Mouse (Mus musculus) cerebellum, adult 9-11 months (tissue): ENCODE results near the gene Lnx2.

Source experiments
- DNase-seq: peaks from one replicate; pipeline ENCODE4 v3.0.0; 2022

The Lnx2 gene

DNA sequence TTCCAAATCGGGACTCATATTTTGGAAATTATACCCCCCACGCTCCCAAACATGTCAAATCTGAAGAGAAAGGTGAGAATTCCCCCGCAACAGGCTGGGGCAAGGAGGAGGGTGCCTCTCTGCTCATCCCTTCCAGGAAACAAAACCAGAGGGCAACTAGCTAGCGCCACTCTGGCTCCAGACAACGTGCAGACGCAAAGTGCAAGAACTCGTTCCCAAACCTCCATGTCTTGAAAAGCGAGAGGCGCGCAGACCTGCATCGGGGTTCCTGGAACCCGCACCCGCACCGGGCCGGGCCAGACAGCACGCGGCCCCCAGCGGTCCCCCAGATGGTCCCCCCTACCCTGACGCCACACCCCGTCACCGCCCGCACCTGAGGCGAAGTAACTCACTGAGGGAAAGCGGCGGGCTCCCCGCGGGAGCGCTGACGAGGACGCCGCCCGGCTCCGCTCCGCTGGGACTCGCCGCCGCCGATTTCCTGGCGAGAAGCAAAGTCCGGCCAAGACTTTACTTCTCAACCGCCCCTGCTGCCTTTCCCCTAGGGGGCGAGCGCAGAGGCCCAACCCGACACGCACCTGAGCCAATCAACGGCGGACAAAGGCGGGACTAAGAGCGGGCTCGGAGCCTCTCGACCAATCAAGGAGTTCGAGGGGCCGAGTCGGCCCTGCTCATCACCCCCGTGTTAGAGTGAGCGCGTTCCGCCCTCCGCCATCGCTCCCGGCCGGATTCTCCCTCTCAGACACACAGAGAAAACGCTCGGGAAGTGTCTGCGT, at the start of gene Lnx2:
Gene Lnx2, minus strand, starts transcription at position 561 of the 773 bp plus-strand sequence.
- peak; percentile 98 for DNase-seq

DNA sequence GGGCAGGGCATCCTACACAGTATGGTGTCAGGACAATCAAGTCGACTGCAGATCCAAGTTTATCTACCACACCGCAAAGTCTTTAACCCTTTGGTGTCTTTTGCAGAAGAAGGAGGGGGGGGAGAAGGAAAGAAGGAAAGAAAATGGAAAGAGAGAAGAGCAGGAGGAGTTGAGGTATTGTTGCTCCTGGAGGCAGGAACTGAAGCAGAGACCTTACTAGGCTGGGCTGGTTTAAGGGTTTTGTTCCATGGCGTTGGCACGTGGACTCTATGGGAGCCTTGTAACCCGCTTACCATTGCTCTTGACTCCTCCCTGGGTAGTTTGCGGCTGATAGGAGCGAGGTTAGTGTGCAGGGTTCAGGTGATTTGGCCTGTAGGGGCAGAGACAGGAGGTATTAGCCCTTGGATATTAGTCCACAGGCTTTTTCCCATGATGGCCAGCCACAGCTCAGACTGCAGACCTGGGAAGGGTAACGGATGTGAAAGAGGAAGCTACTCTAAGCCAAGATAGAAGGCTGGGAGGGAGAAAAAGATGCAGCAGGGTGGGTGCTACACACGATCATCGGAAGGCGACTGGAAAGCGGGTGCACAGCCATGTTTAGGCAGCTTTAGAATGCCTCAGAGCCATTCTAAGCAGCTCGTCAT, 49.3 kb upstream of the Lnx2 start:
- DNase-seq, result no peak

DNA sequence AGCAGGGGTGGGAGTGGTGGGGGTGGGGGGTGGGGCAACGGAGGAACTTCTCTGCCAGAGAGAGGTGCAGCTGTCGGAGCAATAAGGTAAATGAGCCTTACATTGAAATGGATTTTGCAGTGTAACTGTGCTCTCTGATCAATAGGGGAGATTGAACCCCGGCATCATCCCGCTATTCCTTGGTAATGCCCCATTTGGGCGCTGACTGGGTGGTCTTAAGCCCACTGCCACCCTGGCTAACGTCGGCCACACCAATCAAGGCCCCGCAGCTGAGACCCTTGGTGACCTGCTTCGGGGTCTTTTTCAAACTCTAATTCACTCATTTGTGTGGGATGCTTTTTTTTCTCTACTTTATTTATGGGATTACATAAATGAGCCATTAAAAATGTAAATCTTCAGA, 48.4 kb upstream of the Lnx2 start:
- no peak for DNase-seq

DNA sequence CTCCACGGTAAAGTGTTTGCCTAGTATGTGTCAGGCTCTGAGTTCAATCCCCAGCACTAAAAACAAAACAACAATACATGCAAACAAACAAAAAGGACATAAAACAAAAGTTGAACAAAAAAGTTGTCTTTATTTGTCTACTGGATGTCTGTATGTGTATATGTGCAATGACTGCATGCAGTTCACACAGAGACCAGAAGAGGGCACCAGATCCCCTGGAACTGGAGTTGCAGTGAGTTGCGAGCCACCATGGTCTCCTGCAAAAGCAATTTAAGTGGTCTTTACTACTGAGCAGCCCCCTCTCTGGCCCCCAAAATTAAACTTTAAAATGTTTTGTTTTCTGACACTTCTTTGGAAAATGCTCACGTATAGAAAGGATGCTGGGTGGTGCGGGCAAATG, 44.8 kb upstream of the Lnx2 start:
- no peak for DNase-seq

DNA sequence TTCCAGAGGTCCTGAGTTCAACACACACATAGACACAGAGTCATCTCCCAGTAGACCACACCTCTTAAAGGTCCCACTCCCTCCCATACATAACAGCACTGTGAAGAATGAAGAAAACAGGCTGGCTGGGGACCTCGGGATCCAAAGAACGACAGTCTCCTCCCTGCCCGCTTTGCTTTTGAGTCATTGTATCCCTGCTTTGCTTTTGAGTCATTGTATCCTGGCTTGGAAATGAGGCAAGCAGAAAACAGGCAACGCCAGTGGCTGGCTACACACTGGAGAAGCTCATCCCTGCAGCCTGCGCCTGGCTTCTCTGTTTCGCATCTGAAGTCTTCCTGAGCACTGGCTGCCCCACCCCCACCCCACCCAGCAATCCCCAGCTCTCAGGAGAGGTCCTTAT, 40.6 kb upstream of the Lnx2 start:
- no peak for DNase-seq

DNA sequence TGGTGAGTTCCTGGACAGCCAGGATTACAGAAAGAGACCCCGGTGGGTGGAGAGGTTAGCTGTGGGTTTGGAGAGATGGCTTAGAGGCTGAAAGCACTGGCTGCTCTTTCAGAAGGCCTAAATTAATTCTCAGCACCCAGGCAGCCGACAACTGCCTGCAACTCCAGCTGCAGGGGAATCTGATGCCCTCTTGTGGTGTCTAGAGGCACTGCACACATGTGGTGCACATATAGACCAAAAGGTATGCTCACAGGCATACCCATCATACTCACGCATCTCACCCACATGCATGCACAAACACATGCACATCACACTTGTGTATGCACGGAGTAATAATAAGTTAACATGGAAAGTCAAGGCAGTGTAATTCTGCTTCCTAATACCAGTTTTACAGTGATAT, 39.2 kb upstream of the Lnx2 start:
- DNase-seq, result no peak

DNA sequence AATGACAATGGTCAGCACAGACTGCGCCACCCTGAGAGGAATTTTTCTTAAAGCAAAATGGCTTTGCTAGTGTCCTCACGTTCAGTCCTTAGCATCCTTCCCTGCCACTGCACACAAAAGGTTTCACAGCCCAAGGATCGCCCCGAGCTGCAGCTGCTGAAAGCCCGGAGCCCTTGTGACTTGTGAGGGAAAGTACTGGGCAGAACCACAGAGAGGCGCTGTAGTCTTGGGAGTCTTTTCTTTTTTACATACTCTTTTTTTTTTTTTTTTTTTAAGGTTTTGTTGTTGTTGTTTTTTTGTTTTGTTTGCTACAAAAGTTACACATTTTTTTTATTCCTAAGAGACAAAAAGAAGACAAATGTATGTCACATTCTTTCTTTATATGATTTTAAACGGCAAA, 38.4 kb upstream of the Lnx2 start:
- no peak for DNase-seq

DNA sequence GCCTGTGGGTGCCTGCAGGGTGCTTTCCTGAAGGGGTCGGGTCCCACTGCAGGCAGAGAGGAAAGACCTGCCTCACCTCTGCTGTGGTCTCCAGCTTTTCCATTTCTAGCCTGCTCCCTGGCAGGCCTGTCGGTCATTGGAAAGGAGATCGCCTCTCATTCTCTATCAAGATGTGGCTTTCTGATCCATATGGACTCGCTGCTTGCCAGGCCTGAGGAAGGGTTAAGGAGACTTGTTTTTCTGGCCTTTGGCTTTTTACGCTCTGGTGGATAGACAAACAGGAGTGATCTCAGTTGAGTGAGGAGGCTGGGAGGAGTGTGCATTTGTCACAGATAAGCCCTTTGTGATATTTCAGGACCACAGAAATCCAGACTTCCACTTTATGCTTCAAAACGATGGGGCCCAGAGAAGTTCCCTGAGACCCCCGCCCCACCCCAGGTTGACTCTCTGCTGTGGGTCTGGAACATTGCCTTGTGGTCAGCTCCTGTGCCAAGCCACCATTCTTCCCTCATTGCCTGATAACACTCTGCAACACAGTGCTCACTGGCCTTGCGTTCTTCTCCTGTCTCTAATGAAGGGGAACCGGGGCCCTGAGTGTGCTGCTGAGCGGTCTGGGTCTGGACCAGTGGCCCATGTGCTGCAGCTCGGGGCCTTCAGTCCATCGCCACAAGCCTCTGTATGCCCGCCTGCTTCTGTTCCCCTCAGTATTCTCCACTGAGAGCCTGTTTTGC, 32.6 kb upstream of the Lnx2 start:
- peak; percentile 43 for DNase-seq

DNA sequence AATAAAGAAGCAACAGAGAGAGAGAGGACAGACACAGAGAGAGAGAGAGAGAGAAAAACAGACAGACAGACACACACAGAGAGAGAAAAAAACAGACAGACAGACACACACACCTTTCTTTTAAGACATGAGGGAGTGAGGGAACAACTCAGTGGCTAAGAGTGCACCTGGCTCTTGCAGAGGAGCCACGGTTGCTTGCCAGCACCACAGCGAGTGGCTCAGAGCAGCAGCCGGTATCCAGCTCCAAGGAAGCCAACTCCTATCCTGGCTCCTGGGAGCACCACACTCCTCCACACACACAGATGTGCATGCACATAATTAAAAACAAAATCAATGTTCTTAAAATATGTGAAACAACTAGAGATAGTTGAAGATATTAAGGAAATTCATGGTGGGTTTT, 30.9 kb upstream of the Lnx2 start:
- peak; percentile 70 for DNase-seq

DNA sequence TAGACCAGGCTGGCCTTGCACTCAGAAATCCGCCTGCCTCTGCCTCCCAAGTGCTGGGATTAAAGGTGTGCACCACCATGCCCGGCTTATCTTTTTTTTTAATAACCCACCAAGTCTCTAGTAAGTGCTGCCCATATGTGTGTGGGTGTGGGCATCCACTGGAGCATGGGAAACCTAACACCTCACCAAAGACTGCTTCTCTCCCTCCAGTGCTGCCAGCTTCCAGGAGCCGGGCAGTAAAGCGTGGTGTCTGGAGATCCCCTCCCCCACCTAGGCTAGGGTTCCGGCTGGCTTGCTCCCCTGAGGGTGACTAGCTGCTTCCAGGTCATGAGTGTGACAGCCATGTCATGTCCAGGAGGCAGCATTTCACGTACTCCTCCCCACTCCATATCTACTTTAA, 25.9 kb upstream of the Lnx2 start:
- DNase-seq, result no peak

DNA sequence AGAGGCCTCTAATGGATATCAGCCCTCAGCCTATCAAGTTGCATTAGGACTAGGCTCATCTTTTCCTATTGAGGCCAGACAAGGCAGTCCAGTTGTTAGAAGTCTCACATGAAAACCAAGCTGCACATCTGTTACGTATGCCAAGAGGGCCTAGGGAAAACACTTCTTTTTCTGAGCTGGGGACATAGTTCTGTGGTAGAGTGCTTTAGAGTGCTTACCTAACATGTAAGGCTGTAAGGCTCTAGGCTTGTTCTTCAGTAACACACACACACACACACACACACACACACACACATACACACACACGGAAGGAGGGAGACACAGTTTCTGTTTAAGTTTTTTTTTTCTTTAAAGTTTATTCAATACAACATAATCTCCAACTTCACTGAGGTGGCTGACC, 23.8 kb upstream of the Lnx2 start:
- no peak for DNase-seq

DNA sequence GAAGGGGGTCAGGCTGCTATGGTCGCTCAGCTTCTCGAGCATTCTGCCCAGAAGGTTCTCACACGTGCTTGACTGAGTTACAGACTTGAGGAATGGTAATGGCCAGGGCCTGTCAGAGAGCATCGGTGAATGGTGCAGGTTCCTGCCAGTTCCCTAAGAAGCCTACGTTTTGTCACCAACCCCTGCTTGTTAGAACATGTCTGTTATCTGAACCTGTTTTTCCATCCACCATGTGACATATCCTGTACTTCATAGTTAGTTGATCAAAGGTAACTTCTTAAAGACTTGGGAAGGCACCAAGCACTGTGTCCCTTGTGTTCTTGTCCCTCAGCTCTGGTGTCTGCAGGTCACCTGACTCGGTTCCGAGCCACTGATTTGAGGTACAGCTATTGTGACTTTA, 22.3 kb upstream of the Lnx2 start:
- DNase-seq, result no peak

DNA sequence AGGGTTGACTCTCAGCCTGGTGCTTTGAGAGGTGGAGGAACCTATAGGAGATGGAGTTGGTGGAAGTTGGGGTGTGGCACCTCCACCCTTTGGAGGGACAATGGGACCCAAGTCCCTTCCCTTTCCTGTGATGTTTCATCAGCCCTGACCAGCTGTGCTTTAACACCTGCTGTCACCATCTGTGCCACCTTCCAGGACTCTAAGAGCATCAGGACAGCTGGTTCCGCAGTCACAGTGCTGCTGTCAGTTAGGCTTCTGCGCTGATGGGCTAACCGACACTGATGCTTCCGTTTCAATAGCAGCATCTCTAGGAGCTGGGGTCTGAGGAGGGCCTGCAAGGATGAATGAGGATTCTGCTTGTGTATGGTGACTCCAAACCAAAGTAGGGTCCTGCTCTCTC, 20.2 kb upstream of the Lnx2 start:
- no peak for DNase-seq

DNA sequence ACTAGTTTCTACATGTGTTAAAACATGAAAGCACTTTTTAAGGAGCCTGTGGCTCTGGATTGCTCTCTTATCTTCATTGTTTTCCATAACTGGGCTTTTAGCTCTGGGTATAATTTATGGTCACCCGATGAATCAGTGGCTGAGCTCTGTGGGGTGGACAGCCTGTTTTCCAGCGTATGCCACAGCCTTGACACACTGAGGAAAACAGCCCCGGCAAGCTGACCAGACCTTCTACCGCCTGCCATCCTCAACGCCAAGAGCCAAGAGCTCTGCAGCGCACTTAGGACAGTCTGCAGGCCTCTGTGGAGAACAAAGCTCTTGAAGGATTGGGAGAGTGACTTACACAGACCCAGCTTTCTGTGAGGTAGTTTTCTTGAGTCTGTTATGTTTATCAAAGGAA, 17.9 kb upstream of the Lnx2 start:
- DNase-seq, result peak; percentile 35

DNA sequence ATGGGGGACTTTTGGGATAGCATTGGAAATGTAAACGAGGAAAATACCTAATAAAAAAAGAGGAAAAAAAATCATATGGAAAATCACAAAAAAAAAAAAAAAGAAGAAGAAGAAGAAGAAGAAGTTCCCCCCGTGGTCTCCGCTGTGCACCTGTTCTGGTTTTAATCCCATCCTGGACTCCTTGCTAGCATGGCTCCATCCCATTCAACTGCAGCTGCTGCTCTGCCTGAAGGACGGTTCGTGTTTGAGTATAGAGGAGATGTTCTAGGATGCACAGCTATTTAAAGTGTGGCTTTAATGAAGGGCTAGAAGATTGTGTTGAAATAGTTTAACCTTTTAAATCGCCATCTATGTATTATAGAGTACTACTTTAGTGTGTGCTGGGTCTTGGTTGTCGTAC, 16.1 kb upstream of the Lnx2 start:
- no peak for DNase-seq

DNA sequence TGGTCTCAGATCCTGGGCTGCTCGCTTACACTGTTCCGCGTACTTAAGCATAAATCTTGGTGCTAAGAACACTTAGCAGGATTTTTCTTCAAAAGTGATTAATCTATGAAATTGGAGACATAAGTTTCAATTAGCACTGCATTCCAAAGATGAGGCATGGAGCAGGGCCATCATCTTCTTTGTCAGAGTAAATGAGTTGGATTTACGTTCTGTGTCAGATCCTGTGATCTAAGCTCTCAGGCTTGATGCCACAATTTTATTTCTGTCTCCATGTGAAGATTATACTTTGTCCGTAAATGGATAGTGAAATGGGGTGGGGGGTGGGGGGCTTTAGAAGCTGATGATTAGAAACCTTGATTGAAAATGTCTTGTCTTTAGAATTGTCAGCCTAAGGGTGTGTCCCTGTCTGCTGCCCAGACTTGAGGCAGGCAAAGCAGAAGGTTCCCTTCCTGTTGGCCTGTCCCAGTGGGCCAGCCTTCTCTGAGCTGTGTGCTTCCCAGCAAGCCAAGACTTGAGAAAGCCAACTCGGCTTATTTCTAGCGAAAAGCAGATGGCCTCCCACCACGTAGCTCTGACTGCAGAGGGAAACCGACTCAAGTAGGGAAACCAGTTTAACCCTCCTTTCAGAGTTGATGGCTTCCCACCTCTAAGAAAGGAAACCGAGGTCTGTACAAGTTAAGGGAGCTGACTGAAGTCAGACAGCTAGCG, 14.0 kb upstream of the Lnx2 start:
- DNase-seq, result peak; percentile 91

DNA sequence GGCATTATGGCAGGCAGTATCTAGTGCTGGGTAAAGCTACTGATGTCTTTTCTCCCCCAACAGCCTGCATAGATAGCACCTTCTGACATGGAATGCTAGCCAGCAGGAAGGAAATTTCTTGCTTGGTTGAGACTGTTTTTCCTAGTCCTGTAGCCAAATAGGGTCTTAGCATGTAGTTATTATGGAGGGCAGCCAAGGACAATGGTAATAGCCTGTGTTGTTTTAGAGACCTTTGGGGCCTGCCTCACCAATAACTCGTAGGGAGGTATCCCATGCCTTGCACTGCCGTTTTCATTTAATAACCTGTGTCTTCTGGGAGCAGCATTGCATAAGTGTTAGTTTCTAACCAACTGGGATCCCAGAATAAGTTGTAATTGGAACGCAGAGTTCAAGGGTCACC, 13.4 kb upstream of the Lnx2 start:
- peak; percentile 35 for DNase-seq

DNA sequence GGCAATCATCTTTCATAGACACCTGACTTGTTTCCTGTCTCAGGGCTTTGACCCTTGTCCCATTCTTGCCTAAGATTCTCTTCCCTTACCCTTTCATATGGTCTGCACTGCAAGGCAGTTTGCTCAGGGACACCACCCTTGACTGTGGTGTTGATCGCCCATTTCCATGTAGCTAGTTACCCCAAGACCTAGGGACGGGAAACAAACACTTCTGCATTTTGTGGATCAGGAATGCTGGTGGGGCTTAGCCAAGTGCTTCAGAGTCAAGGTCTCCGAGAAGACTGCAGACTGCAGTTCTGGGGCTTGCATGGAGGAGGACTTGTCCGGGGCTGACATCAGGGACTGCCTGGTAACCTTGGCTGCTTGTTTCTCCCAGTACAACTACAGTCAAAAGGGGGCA, 10.4 kb upstream of the Lnx2 start:
- DNase-seq, result peak; percentile 36

DNA sequence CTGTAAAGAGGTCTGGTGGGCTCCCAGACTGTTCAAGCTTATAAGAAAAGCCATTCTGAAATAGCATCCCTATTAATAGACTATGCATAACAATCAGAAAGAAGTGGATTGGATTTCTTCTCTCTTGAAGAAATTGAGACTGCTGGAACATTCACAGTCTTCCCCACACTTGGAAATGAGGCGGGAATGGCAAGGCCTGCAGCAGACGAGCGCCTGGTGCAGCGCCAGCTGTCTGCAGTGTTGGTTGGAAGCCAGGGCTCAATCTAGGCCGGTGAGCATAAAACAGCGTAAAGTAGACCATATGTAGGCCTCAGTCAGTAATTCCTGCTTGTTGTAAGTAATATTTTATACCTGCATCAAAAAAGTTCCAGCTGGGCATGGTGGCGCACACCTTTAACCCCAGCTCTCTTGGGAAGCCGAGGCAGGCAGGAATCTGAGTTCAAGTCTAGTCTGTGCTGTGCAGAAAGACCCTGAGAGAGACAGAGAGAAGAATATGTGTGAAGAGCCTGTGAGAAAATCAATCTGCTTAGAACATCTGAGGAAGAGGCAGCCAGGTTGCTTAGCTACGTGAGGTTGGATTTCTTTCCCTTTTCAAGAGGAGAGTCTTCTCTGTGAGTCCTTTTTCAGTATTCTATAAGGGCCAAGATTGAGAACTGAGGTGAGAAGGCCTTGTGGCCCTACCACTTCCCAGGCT, 9.0 kb upstream of the Lnx2 start:
- peak; percentile 90 for DNase-seq

DNA sequence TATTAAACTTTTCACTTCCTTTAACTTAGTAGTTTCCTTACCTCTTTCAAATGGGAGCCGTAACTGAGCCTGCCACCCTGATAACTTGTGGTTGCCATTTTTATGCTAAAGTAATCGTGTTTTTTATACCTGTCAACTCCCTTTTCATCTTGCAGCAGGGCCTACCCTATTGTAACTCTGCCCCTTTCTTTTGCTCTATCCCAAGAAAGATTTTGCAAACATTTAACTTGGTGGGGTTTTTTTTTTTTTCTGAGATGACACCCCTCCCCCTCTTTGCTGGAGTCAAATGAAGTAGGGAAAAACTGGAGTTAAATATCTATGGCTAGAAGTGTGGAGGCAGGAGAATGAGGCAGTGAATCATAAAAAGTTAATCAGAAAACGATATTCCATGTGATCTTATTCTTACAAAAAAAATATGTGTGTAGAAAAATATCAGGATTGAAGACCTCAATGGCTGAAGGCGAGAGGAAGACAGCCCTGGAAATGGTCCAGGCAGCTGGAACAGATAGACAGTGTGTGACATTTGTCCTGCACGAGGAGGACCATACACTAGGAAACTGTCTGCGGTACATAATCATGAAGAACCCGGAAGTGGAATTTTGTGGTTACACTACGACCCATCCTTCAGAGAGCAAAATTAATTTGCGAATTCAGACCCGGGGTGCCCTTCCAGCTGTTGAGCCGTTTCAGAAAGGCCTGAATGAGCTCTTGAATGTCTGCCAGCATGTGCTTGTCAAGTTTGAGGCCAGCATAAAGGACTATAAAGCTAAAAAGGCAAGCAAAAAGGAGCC, 1.9 kb upstream of the Lnx2 start:
- DNase-seq, result peak; percentile 59

DNA sequence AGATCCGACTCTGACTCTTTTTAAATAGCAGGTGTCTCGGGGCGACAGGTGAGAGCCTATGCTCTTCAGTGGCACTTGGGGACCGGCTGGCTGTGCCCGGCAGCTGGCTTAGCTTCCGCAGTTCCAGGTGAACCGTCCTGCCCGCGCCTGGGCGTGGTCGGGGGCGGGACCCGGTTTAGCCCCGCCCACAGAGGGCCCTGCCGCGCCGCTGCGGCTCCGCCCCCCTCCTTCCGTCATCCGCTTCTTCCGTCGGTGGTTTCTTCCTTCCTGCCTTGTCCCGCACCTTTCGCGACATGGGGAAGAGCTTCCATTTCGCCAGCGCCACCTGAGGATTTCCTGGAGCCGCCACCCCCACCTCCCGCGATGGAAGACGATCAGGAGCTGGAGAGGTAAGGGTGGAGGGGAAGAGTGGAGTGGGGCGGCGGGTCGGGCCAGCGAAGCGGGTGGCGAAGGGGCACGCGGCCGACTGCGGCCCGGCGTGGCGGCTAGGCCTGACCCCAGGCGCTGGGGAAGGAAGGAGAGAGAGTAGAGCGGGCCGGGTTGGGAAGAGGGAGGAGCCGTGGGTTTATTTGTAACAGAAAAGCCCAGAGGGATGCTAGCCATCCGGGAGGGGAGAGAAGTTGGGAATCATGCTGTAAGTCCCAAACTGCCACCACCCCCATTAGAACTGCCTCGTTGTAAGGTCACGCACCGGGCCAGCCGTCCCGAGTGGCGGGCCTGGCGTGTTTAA, 1.1 kb upstream of the Lnx2 start:
- peak; percentile 95 for DNase-seq
